Mouse (Mus musculus): ENCODE data around the gene Vps26a. TPM values are rescaled to one million over a fixed set of nuclear protein-coding genes. Genes with fewer than 3 reads are reported as not detected.

Vps26a gene
- polyA plus RNA-seq, 1 experiment, result 25.6 TPM

DNA sequence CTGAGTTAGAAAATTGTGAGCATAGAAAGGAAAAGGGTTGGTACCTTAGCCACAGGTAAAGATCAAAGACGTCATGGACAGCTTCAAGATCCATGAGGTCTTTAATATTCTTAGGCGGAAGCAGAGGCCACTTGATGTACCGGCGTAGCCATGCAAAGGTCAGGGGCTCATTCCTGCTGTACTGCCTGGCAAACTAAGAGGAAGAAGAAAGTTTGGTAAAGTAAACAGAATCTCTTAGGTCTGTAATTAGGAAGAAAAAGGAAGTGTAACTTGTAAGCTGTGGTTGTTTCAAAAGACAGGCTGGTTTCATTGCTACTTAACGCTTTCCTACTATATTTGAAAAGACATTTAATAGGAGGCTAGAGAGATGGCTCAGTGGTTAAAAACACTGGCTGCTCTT, 56.2 kb downstream of the Vps26a start:
- Histone ChIP-seq H3K4me2 (ENCODE audit: low read depth) (no peak overlapping the region), H3K36me3 (ENCODE audit: control insufficient read depth, insufficient read depth) (peaks cover 46% of the 10 kb centered on the region), H3ac (ENCODE audit: control insufficient read depth, insufficient read length) (no peak overlapping the region), H3K79me2 (ENCODE audit: control insufficient read depth, insufficient read depth) (no peaks in the 10 kb centered on the region), H3K27me3 (ENCODE audit: control insufficient read depth, insufficient read depth, insufficient read length) (no peaks in the 10 kb centered on the region), H3K4me3 (no peak overlapping the region)
- TF ChIP-seq POLR2AphosphoS2 (IDR thresholded peaks at IDR 0.05; ENCODE audit: insufficient read length, low read depth) (no peak), TCF3 (IDR thresholded peaks at IDR 0.05; ENCODE audit: insufficient read length, low read depth) (no peak), MYOD1 (IDR thresholded peaks at IDR 0.05; ENCODE audit: control insufficient read depth in 1 of 3, insufficient read length in 2 of 3, low read depth in 2 of 3) (no peak), MYOG (IDR thresholded peaks at IDR 0.05; ENCODE audit: control insufficient read depth in 1 of 3, insufficient read depth in 1 of 3, insufficient read length in 2 of 3, low read depth in 2 of 3) (no peak), REST (IDR thresholded peaks at IDR 0.05; ENCODE audit: insufficient read depth, insufficient read length) (no peak)

- TF ChIP-seq SRF (IDR thresholded peaks at IDR 0.05; ENCODE audit: control insufficient read depth, insufficient read length, low read depth) (no peak), USF1 (IDR thresholded peaks at IDR 0.05; ENCODE audit: low read depth) (no peak), POLR2AphosphoS2 (IDR thresholded peaks at IDR 0.05; ENCODE audit: insufficient read length, low read depth) (no peak), CEBPB (IDR thresholded peaks at IDR 0.05; ENCODE audit: insufficient read depth, poor library complexity, severe bottlenecking) (no peak), REST (IDR thresholded peaks at IDR 0.05; ENCODE audit: insufficient read depth, insufficient read length) (no peak), TCF12 (IDR thresholded peaks at IDR 0.05; ENCODE audit: insufficient read depth, poor library complexity, severe bottlenecking) (no peak), MAX (IDR thresholded peaks at IDR 0.05; ENCODE audit: low read depth) (no peak), TCF3 (IDR thresholded peaks at IDR 0.05; ENCODE audit: insufficient read length, low read depth) (no peak), POLR2A (IDR thresholded peaks at IDR 0.05; ENCODE audit: insufficient read length, low read depth) (no peak), E2F4 (IDR thresholded peaks at IDR 0.05; ENCODE audit: insufficient read depth) (no peak), MYOD1 (IDR thresholded peaks at IDR 0.05; ENCODE audit: control insufficient read depth in 1 of 3, insufficient read length in 2 of 3, low read depth in 2 of 3) (no peak), MYOG (IDR thresholded peaks at IDR 0.05; ENCODE audit: control insufficient read depth in 1 of 3, insufficient read depth in 1 of 3, insufficient read length in 2 of 3, low read depth in 2 of 3) (no peak)
- no peak overlapping the region for H3K4me3 ChIP-seq
- no peak overlapping the region for H3K4me2 ChIP-seq (ENCODE audit: low read depth)
- H3K79me2 ChIP-seq (ENCODE audit: control insufficient read depth, insufficient read depth), result no peaks in the 10 kb centered on the region
- H3K36me3 ChIP-seq (ENCODE audit: control insufficient read depth, insufficient read depth), result peaks cover 18% of the 10 kb centered on the region
- no peaks in the 10 kb centered on the region for H3K27me3 ChIP-seq (ENCODE audit: control insufficient read depth, insufficient read depth, insufficient read length)
- no peak overlapping the region for H3ac ChIP-seq (ENCODE audit: control insufficient read depth, insufficient read length)
Measured at GRCm38 (mm10) chr10:62425081-62425871, 61.3 kb downstream of the Vps26a start.

DNA sequence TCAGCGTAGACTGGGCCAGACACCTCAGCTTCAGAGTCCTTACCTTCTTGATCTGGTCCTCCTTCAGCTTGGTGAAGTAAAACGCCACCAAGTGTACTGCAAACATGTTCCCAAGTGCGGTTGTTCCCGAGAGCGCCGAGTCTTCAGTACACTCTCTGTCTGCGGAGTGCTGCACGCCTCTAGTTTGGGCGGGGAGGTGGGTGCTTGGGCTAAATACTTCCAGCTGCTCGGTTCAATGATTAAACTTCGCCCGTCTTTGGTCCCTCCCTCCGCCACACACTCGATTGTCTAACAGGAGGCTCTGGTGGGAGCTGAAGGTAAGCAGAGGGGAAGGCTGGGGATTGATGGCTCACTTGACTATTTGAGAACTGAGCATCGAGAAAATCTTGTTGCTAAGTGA, 64.3 kb downstream of the Vps26a start, which contains the start of gene Hkdc1:
Hkdc1 (minus strand) TSS at position 237 of the 400 bp plus-strand sequence.
- no peak for TF ChIP-seq TCF3 (IDR thresholded peaks at IDR 0.05; ENCODE audit: insufficient read length, low read depth)
- TF ChIP-seq MYOG (IDR thresholded peaks at IDR 0.05; ENCODE audit: control insufficient read depth in 1 of 3, insufficient read depth in 1 of 3, insufficient read length in 2 of 3, low read depth in 2 of 3), result no peak
- TF ChIP-seq SRF (IDR thresholded peaks at IDR 0.05; ENCODE audit: control insufficient read depth, insufficient read length, low read depth), result no peak
- no peak within 1 kb of the TSS for H3K4me3 ChIP-seq
- no peaks in the 10 kb centered on the region for H3K27me3 ChIP-seq (ENCODE audit: control insufficient read depth, insufficient read depth, insufficient read length)
- no peaks in the 10 kb centered on the region for H3K36me3 ChIP-seq (ENCODE audit: control insufficient read depth, insufficient read depth)
- no peak within 1 kb of the TSS for H3ac ChIP-seq (ENCODE audit: control insufficient read depth, insufficient read length)
- no peak within 1 kb of the TSS for H3K4me2 ChIP-seq (ENCODE audit: low read depth)
- no peaks in the 10 kb centered on the region for H3K79me2 ChIP-seq (ENCODE audit: control insufficient read depth, insufficient read depth)

DNA sequence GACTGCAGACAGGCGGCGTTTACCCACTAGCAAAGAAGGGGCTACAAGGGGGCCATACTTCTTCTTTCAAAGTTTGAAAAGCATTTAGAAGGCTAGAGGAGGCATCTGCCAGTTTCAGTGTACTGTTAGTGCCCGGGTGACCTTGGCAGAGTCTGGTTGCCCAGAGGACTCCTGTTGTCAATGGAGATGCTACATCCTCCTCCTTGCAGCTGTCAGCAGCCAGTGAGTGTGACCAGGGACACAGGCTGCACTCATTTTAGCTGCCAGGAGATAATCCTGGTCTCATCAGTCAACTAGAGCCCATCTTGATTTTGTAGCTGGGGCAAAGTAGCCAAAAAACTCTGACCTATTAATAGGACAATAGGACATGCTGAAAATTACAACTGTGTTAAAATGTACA, 65.5 kb downstream of the Vps26a start:
- Histone ChIP-seq H3K27me3 (ENCODE audit: control insufficient read depth, insufficient read depth, insufficient read length) (no peaks in the 10 kb centered on the region), H3ac (ENCODE audit: control insufficient read depth, insufficient read length) (no peak overlapping the region), H3K4me2 (ENCODE audit: low read depth) (no peak overlapping the region), H3K4me3 (no peak overlapping the region), H3K79me2 (ENCODE audit: control insufficient read depth, insufficient read depth) (no peaks in the 10 kb centered on the region), H3K36me3 (ENCODE audit: control insufficient read depth, insufficient read depth) (no peaks in the 10 kb centered on the region)
- TF ChIP-seq MYOD1 (IDR thresholded peaks at IDR 0.05; ENCODE audit: control insufficient read depth in 1 of 3, insufficient read length in 2 of 3, low read depth in 2 of 3) (peak in 2 of 3 experiments; percentile 21 to 65), MYOG (IDR thresholded peaks at IDR 0.05; ENCODE audit: control insufficient read depth in 1 of 3, insufficient read depth in 1 of 3, insufficient read length in 2 of 3, low read depth in 2 of 3) (peak in 1 of 3 experiments; percentile 50), USF1 (IDR thresholded peaks at IDR 0.05; ENCODE audit: low read depth) (no peak)

- no peaks in the 10 kb centered on the region for H3K79me2 ChIP-seq (ENCODE audit: control insufficient read depth, insufficient read depth)
- H3ac ChIP-seq (ENCODE audit: control insufficient read depth, insufficient read length), result no peak overlapping the region
- no peak for TF ChIP-seq TCF3 (IDR thresholded peaks at IDR 0.05; ENCODE audit: insufficient read length, low read depth)
- TF ChIP-seq MAX (IDR thresholded peaks at IDR 0.05; ENCODE audit: low read depth), result no peak
- no peak for TF ChIP-seq MYOD1 (IDR thresholded peaks at IDR 0.05; ENCODE audit: control insufficient read depth in 1 of 3, insufficient read length in 2 of 3, low read depth in 2 of 3)
- TF ChIP-seq USF1 (IDR thresholded peaks at IDR 0.05; ENCODE audit: low read depth), result no peak
- TF ChIP-seq SRF (IDR thresholded peaks at IDR 0.05; ENCODE audit: control insufficient read depth, insufficient read length, low read depth), result no peak
- no peak for TF ChIP-seq CEBPB (IDR thresholded peaks at IDR 0.05; ENCODE audit: insufficient read depth, poor library complexity, severe bottlenecking)
- no peak for TF ChIP-seq E2F4 (IDR thresholded peaks at IDR 0.05; ENCODE audit: insufficient read depth)
- TF ChIP-seq POLR2AphosphoS2 (IDR thresholded peaks at IDR 0.05; ENCODE audit: insufficient read length, low read depth), result no peak
- H3K36me3 ChIP-seq (ENCODE audit: control insufficient read depth, insufficient read depth), result no peaks in the 10 kb centered on the region
- H3K4me3 ChIP-seq, result no peak overlapping the region
- H3K27me3 ChIP-seq (ENCODE audit: control insufficient read depth, insufficient read depth, insufficient read length), result no peaks in the 10 kb centered on the region
- no peak overlapping the region for H3K4me2 ChIP-seq (ENCODE audit: low read depth)
Measured at GRCm38 (mm10) chr10:62420399-62420798, 66.2 kb downstream of the Vps26a start.
